Mouse (Mus musculus) Patski (cell line): ENCODE measurements around the gene Dcaf5. TPM values are rescaled to one million over a fixed set of nuclear protein-coding genes. Genes with fewer than 3 reads are reported as not detected.

Source experiments
- ATAC-seq: fragments of 100-300 bp; one replicate; pipeline ENCODE4 v1.8.0; 2021
- CTCF ChIA-PET: fragments of 350-600 bp; sonication (Branson Sonifier 250); formaldehyde crosslinking; loops from one replicate; lab custom pipeline; 2022; ENCODE audit warnings: inconsistent platforms; lab: Charles Lee
- POLR2A ChIA-PET: fragments of 350-600 bp; sonication (Branson Sonifier 250); formaldehyde crosslinking; loops from one replicate; lab custom pipeline; 2022; ENCODE audit warnings: antibody characterized with exemption, inconsistent platforms; lab: Charles Lee
- DNase-seq: peaks from one replicate; pipeline ENCODE4 v3.0.0-alpha.2; 2011; ENCODE audit warnings: low read depth, low spot score
- H3K27me3 ChIP-seq: fragments of 371-371 bp; one replicate; pipeline ENCODE4 v1.5.1; 2021
- CTCF ChIP-seq: fragments of 100-300 bp; IDR thresholded peaks from one replicate; pipeline ENCODE4 v1.5.1; 2021
- in situ Hi-C: fragments of 300-500 bp; cut with MboI; formaldehyde crosslinking; loops from 3 replicates; pipeline ENCODE4 v1.11.1; 2018; ENCODE audit warnings: low pct_unique_long_range_greater_than_20kb, mixed read lengths
- polyA plus RNA-seq: library from polyadenylated mRNA; unstranded; gene quantifications from one replicate; pipeline ENCODE4 v1.2.3, GENCODE M21; 2021

The Dcaf5 gene
- polyA plus RNA-seq, 1 experiment from 2014 or later: 33.2 TPM

DNA sequence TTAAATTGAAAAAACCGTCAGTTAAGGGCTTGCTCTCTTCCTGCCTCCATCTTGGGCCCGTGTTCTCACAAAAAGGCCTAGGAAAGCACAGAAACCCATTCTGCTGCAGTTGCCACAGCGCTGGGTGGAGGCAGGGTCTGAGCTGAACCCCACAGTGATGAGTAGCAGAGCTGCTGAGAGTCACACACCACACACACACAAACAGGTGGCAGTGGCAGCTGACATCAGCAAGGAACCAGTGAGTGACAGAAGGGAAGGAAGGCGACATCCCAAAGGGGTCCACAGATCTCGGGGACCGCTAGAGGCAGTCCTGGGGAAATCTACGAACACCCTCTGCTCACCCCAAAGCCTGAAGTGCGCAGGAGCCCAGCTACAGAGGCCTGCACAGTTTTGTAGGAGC, 25.5 kb downstream of the Dcaf5 start:
- no peaks in the 10 kb centered on the region for H3K27me3 ChIP-seq
- ChIA-PET POLR2A (no interaction called here), CTCF (interaction anchor here (1.5 kb wide), 1 partner anchor 15 kb away, joined by 3 read pairs; no protein-coding TSS in a partner anchor)
- ATAC-seq (no peak), DNase-seq (no peak)
- in situ Hi-C loops: no loop called here
- TF ChIP-seq CTCF: no peak

DNA sequence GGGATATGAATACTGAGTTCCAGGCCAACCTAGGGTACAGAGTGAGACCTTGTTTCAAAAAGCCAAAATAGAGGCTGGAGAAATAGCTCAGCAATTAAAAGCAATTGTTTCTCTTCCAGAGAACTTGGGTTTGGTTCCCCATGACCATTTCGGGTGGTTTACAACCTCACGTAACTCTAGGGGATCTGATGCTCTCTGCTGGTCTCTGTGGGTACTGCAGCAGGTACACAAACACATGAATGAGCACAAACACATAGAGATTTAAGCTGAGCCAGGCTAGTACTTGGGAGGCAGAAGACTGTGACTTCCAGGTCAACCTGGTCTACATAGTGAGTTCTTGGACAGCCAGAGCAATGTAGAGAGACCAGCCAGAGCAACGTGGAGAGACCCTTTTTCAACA, 28.6 kb downstream of the Dcaf5 start:
- DNase-seq (no peak), ATAC-seq (no peak)
- no peaks in the 10 kb centered on the region for H3K27me3 ChIP-seq
- ChIA-PET CTCF (interaction anchor here (1.0 to 2.7 kb wide), 2 partner anchors 18 to 233 kb away, joined by 3 to 9 read pairs; no protein-coding TSS in a partner anchor), POLR2A (no interaction called here)
- peak; percentile 69 for TF ChIP-seq CTCF
- in situ Hi-C loops: no loop called here

DNA sequence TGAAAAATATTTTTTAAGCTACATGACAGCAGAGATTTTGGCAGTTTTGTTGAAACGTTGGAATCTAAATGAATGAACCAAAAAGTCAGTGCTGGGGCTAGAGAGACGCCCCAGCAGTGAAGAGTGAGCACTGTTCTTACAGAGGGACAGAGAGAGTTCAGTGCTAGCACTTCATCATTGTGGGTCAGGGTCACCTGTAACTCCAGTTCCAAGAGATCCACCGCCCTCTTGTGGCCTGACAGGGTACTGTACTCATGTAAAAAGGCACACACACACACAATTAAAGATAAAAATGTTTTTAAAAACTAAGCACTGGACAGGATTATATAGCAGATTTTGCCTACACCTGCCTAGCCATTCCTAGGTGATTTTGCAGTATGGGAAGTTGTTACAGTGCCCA, 29.8 kb downstream of the Dcaf5 start:
- TF ChIP-seq CTCF: peak; percentile 74
- ChIA-PET CTCF (interaction anchor here (0.9 to 2.7 kb wide), 6 partner anchors 10 to 34 kb away, joined by 3 to 9 read pairs (median 5); no protein-coding TSS in a partner anchor), POLR2A (interaction anchor here (0.6 kb wide), 2 partner anchors 187 to 234 kb away, joined by 3 read pairs; no protein-coding TSS in a partner anchor)
- in situ Hi-C loops: no loop called here
- ATAC-seq (no peak), DNase-seq (no peak)
- no peaks in the 10 kb centered on the region for H3K27me3 ChIP-seq

DNA sequence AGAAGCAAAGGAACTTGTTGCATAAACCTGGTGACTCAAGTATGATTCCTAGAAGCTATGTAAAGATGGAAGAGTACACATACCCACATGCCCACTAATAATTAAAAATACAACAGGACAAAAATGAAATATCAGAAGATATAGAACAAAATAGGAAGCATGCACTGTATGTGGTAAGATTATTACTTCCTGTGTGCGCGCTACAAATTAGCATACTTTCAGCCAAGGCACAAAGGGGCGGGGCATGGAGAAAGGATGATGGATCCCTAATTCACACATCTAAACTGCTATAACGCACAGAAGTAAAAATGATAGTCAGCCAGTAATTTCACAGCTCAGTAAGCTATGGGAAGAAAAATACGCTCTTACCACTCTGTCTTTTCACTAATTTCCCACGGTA, 32.3 kb downstream of the Dcaf5 start:
- in situ Hi-C loops: no loop called here
- DNase-seq: no peak
- CTCF ChIA-PET: interaction anchor here (1.0 kb wide), 1 partner anchor 13 kb away, joined by 3 read pairs; no protein-coding TSS in a partner anchor
- no peak for ATAC-seq
- no peaks in the 10 kb centered on the region for H3K27me3 ChIP-seq
- POLR2A ChIA-PET: no interaction called here
- TF ChIP-seq CTCF: no peak

DNA sequence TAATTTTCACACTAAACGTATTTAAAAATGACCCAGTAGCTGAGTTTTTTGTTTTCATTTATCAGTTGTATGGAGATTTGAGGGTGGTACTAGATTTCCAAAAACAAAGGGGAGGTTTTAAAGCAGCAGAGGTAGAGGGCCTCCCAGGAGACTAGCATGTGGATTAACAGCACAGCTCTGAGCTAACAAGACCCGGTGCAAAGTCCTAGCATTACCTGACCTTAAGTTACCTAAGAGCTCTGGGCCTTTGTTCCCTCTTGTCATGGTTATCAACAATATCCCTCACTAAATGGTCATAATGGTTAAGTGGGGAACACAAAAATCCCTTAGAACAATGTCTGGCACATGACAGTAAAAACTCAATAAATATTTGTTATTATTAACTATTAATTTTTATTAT, 37.3 kb downstream of the Dcaf5 start:
- TF ChIP-seq CTCF: no peak
- ATAC-seq (no peak), DNase-seq (no peak)
- in situ Hi-C loops: loop anchor here (25.0 kb wide), 2 partner anchors 787 to 1062 kb away; no protein-coding TSS in a partner anchor
- H3K27me3 ChIP-seq: no peaks in the 10 kb centered on the region
- ChIA-PET CTCF (interaction anchor here (1.1 kb wide), 1 partner anchor 13 kb away, joined by 3 read pairs; no protein-coding TSS in a partner anchor), POLR2A (no interaction called here)

DNA sequence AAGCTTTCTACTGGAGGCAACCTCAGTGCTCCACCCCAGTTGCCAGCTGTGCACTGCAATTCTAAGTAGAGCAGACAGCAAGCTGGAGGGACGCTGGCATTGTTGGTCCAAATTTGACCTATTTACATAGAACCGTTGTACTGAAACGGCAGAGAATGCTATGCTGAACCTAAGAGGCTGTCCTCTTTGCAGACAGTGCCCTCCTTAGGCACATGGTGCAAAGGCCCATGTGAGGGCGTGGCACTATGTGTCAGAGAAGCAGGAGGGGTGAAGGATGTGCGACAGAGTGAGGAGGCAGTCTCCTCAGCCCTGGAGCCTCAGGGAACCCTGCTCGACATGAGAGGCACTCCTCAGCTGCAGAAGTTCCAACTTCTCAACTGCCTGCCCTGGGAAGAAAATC, 40.0 kb downstream of the Dcaf5 start:
- POLR2A ChIA-PET: no interaction called here
- DNase-seq (no peak), ATAC-seq (no peak)
- in situ Hi-C loops: loop anchor here (25.0 kb wide), 2 partner anchors 784 to 1059 kb away; no protein-coding TSS in a partner anchor
- no peaks in the 10 kb centered on the region for H3K27me3 ChIP-seq
- CTCF ChIA-PET: interaction anchor here (1.0 to 1.8 kb wide), 4 partner anchors 10 to 237 kb away, joined by 3 to 6 read pairs (median 4); no protein-coding TSS in a partner anchor
- no peak for TF ChIP-seq CTCF

DNA sequence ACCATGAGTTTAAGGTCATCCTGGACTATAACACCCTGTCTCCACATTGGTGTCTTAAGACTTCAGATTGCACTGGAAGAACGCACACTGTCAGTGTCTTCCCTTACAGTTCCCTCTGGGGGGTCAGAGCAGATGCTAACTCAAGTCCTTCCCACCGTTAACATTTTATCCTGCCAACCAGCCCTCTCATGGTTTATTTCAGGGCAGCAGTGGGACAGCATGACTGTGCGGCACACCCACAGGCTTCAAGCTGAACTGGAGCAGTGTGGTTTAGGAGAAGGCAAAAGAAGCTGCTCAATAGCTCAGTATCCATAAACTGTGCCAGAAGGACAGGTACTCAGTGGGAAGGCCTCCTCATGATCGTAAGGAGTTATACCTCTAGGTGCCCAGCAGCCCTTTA, 41.1 kb downstream of the Dcaf5 start:
- DNase-seq: no peak
- H3K27me3 ChIP-seq: no peaks in the 10 kb centered on the region
- POLR2A ChIA-PET: interaction anchor here (0.6 kb wide), 1 partner anchor 1069 kb away, joined by 4 read pairs; no protein-coding TSS in a partner anchor
- CTCF ChIA-PET: interaction anchor here (1.2 kb wide), 1 partner anchor 11 kb away, joined by 3 read pairs; no protein-coding TSS in a partner anchor
- no peak for ATAC-seq
- no peak for TF ChIP-seq CTCF
- in situ Hi-C loops: loop anchor here (25.0 kb wide), 2 partner anchors 783 to 1058 kb away; no protein-coding TSS in a partner anchor

DNA sequence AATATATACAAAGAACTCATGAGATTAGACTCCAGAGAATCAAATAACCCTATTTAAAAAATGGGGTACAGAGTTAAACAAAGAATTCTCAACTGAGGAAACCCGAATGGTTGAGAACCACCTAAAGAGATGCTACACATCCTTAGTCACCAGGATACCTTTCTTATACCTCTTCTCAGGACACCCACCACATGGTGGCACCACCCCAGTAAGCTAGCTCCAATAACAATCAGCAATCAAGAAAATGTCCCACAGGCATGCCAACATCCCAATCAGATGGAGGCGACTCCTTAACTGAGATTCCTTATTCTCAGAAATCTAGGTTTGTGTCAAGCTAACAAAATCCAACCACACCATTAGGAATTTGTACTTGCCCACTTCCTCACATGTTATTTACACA, 42.4 kb downstream of the Dcaf5 start:
- ChIA-PET POLR2A (no interaction called here), CTCF (interaction anchor here (1.2 kb wide), 1 partner anchor 12 kb away, joined by 3 read pairs; no protein-coding TSS in a partner anchor)
- DNase-seq (no peak), ATAC-seq (no peak)
- no peak for TF ChIP-seq CTCF
- no peaks in the 10 kb centered on the region for H3K27me3 ChIP-seq
- in situ Hi-C loops: loop anchor here (5.0 to 25.0 kb wide), 3 partner anchors 237 to 1057 kb away; no protein-coding TSS in a partner anchor

DNA sequence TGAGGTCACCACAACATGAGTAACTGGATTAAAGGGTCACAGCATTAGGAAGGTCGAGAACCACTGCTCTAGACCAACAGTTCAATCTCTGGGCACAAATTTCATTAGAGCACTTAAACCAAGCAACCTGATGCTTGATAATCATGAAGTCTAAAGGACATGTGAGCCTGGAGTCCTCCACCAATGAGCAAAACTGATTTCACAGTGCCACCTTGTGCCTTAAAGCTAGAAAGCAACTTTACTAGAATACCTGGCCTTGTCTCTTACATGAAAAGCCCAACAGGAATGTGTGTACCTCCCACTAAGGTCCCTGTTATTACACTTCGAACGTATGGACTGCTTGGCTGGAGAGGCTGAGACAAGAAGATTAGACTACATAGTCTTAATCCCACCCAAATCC, 47.0 kb downstream of the Dcaf5 start:
- no peak for DNase-seq
- H3K27me3 ChIP-seq: no peaks in the 10 kb centered on the region
- ChIA-PET POLR2A (interaction anchor here (1.1 kb wide), 1 partner anchor 231 kb away, joined by 5 read pairs; no protein-coding TSS in a partner anchor), CTCF (interaction anchor here (1.1 to 1.5 kb wide), 3 partner anchors 11 to 220 kb away, joined by 3 read pairs; no protein-coding TSS in a partner anchor)
- peak; percentile 65 for TF ChIP-seq CTCF
- in situ Hi-C loops: loop anchor here (25.0 kb wide), 2 partner anchors 777 to 1052 kb away; no protein-coding TSS in a partner anchor
- ATAC-seq: no peak

DNA sequence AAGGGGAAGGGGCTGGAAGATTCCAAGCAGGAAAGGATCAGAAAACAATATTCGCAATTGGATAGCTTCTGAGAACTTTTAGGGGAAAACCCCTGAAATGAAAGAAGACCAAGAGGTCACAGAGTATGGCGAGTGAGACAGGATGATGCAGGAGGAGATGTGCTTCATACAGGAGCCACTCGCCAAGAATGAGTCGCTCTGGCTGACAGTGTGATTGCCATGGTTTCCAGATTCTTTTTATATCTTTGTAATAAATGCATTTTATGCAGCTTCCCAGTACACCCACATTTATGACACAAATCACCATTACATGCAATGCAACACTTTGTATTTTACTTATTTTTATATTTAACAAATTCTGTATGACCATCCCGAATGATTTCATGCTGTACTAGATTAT, 49.1 kb downstream of the Dcaf5 start:
- ChIA-PET CTCF (no interaction called here), POLR2A (interaction anchor here (0.9 kb wide), 1 partner anchor 159 kb away, joined by 4 read pairs; no protein-coding TSS in a partner anchor)
- no peak for DNase-seq
- in situ Hi-C loops: loop anchor here (25.0 kb wide), 2 partner anchors 775 to 1050 kb away; no protein-coding TSS in a partner anchor
- TF ChIP-seq CTCF: no peak
- H3K27me3 ChIP-seq: no peaks in the 10 kb centered on the region
- no peak for ATAC-seq

DNA sequence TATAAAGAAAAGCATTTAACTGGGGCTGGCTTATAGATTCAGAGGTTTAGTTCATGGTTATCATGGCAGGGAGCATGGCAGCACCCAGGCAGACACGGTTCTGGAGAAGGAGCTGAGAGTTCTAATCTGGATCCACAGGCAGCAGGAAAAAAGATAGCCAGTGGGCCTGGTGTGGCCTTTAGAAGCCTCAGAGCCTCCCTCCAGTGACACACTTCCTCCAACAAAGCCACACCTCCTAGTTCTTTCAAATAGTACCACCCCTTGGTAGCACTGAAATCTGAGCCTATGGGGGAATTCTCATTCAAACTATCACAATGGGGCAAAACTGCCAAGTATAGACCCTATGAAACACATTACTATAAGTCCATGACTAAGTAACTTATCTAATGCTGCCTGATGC, 51.0 kb downstream of the Dcaf5 start:
- DNase-seq: no peak
- ATAC-seq: no peak
- ChIA-PET CTCF (no interaction called here), POLR2A (interaction anchor here (0.8 kb wide), 1 partner anchor 188 kb away, joined by 3 read pairs; no protein-coding TSS in a partner anchor)
- no peak for TF ChIP-seq CTCF
- no peaks in the 10 kb centered on the region for H3K27me3 ChIP-seq
- in situ Hi-C loops: loop anchor here (25.0 kb wide), 2 partner anchors 773 to 1048 kb away; no protein-coding TSS in a partner anchor
